ENCODE assay signal across 8 mouse cellular contexts in the genomic region with DNA sequence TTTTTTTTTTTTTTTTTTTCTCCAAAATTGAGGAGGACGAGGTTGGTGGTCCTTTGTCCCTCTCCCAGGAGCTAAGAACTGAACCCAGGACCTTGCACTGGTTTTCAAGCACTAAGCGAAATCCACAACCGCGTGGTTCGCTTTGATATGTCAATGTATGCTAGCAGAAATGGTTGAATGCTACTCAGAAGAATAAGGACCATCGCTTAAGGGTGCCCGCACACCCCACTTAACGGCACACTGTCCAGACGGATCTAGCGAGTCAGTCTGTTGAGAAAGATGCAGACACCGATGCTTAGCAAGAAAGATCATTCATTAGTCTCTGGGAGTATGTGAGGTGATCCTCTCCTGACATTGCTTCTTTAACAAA. TPM values are rescaled to one million over a fixed set of nuclear protein-coding genes. Genes with fewer than 3 reads are reported as not detected.
DNase-seq lines count a peak whose midpoint lies in the region; ATAC-seq and TF ChIP-seq lines count a peak whose summit lies in the region.

No protein-coding gene starts in this region.

- H3K9ac ChIP-seq in kidney, embryonic 15.5 days, result no peak overlapping the region
- H3K9ac ChIP-seq in hindbrain, embryonic 13.5 days, result peak overlapping the region; percentile 68
- peak overlapping the region; percentile 47 for H3K9ac ChIP-seq in midbrain, embryonic 11.5 days (ENCODE audit: low read length)

- peak overlapping the region; percentile 99 for H3K4me3 ChIP-seq in kidney, embryonic 15.5 days (replicated peaks)
- peak overlapping the region; percentile 37 for H3K4me3 ChIP-seq in bone marrow macrophage, adult 2 months (ENCODE audit: insufficient read depth, low read length)
- peak overlapping the region; percentile 97 for H3K4me3 ChIP-seq in hindbrain, embryonic 13.5 days
- H3K4me3 ChIP-seq in midbrain, embryonic 11.5 days (ENCODE audit: low read depth, low read length), result peak overlapping the region; percentile 88

- no peaks in the 10 kb centered on the region for H3K27me3 ChIP-seq in kidney, embryonic 15.5 days
- H3K27me3 ChIP-seq in hindbrain, embryonic 13.5 days, result no peaks in the 10 kb centered on the region
- no peaks in the 10 kb centered on the region for H3K27me3 ChIP-seq in midbrain, embryonic 11.5 days (ENCODE audit: control insufficient read depth, insufficient read depth, low read length)

- peak overlapping the region; percentile 71 for H3K4me2 ChIP-seq in kidney, embryonic 15.5 days
- H3K4me2 ChIP-seq in hindbrain, embryonic 13.5 days, result peak overlapping the region; percentile 70
- H3K4me2 ChIP-seq in midbrain, embryonic 11.5 days, result peak overlapping the region; percentile 48

- DNase-seq in kidney, adult 8-10 months, result no peak
- no peak for DNase-seq in midbrain, embryonic 11.5 days (ENCODE audit: low spot score, missing footprints)
- no peak for DNase-seq in ovary, postnatal 14 days (ENCODE audit: low spot score)
- no peak for DNase-seq in thymus, postnatal 10 days (ENCODE audit: low spot score in 2 of 2)
- DNase-seq in right cerebral cortex, adult 2 months (ENCODE audit: low spot score in 2 of 2), result no peak

- no peak overlapping the region for H3K27ac ChIP-seq in kidney, embryonic 15.5 days
- H3K27ac ChIP-seq in bone marrow macrophage, adult 2 months (ENCODE audit: insufficient read depth, low read depth, low read length), result no peak overlapping the region
- H3K27ac ChIP-seq in hindbrain, embryonic 13.5 days, result peak overlapping the region; percentile 80
- H3K27ac ChIP-seq in midbrain, embryonic 11.5 days (ENCODE audit: low read depth, low read length), result no peak overlapping the region

- peaks cover 21% of the 10 kb centered on the region for H3K36me3 ChIP-seq in kidney, embryonic 15.5 days
- peaks cover 20% of the 10 kb centered on the region for H3K36me3 ChIP-seq in hindbrain, embryonic 13.5 days
- H3K36me3 ChIP-seq in midbrain, embryonic 11.5 days (ENCODE audit: control insufficient read depth, insufficient read depth, low read length), result peaks cover 7% of the 10 kb centered on the region; the same call in 1 of the 2 replicates

- ATAC-seq in kidney, embryonic 15.5 days (replicated peaks; ENCODE audit: low FRiP score), result peak; percentile 27
- peak; percentile 64 for ATAC-seq in hindbrain, embryonic 13.5 days (ENCODE audit: low FRiP score)
- peak; percentile 61 for ATAC-seq in midbrain, embryonic 11.5 days (ENCODE audit: low FRiP score)

- 31% methylated on average over 11 of the region's 11 CpGs for WGBS in kidney, embryonic 15.5 days
- WGBS in hindbrain, embryonic 13.5 days, result 28% methylated on average over 11 of the region's 11 CpGs
- WGBS in midbrain, embryonic 11.5 days, result 26% methylated on average over 11 of the region's 11 CpGs

- no peak for TF ChIP-seq POLR2A in bone marrow macrophage, adult 2 months (IDR thresholded peaks at IDR 0.05; ENCODE audit: borderline replicate concordance, low read depth, low read length)

- no peak for TF ChIP-seq CTCF in bone marrow macrophage, adult 2 months (IDR thresholded peaks at IDR 0.05; ENCODE audit: low read depth, low read length)

- no peaks in the 10 kb centered on the region for H3K9me3 ChIP-seq in kidney, embryonic 15.5 days (replicated peaks)
- H3K9me3 ChIP-seq in hindbrain, embryonic 13.5 days, result no peaks in the 10 kb centered on the region
- H3K9me3 ChIP-seq in midbrain, embryonic 11.5 days (ENCODE audit: control insufficient read depth, low read length), result no peaks in the 10 kb centered on the region

- H3K4me1 ChIP-seq in kidney, embryonic 15.5 days, result peaks cover 16% of the 10 kb centered on the region
- peaks cover 12% of the 10 kb centered on the region for H3K4me1 ChIP-seq in bone marrow macrophage, adult 2 months (ENCODE audit: control insufficient read depth, insufficient read depth, low read length)
- peaks cover 23% of the 10 kb centered on the region for H3K4me1 ChIP-seq in hindbrain, embryonic 13.5 days (replicated peaks)
- peaks cover 8% of the 10 kb centered on the region; the same call in 1 of the 2 replicates for H3K4me1 ChIP-seq in midbrain, embryonic 11.5 days (ENCODE audit: control insufficient read depth, insufficient read depth, low read length)

RNA-seq across cellular contexts. Expression of gene Diexf, which starts 0.4 kb away (rescaled TPM):
- 9.2 and 9.9 TPM in 2 replicates for polyA plus RNA-seq in kidney, embryonic 15.5 days (2015; fragmentation: Nextera tagmentation; extraction: Ambion mirVana)
- polyA plus RNA-seq in bone marrow macrophage, adult 2 months (2012; ENCODE audit: insufficient read depth, insufficient read length, missing spikeins), result 9.8 and 14.3 TPM in 2 replicates
- 7.1 and 7.4 TPM in 2 replicates for polyA plus RNA-seq in hindbrain, embryonic 13.5 days (2015; fragmentation: Nextera tagmentation; extraction: Ambion mirVana)
- 8.5 and 10.7 TPM in 2 replicates for polyA plus RNA-seq in midbrain, embryonic 11.5 days (2014; fragmentation: Nextera tagmentation; extraction: Ambion mirVana)

RNA-seq across cellular contexts. Expression of gene Irf6, which starts 22.5 kb away (rescaled TPM):
- 13.3 and 14.0 TPM in 2 replicates for polyA plus RNA-seq in kidney, embryonic 15.5 days (2015; fragmentation: Nextera tagmentation; extraction: Ambion mirVana)
- not detected in 2 replicates for polyA plus RNA-seq in bone marrow macrophage, adult 2 months (2012; ENCODE audit: insufficient read depth, insufficient read length, missing spikeins)
- 0.62 and 0.82 TPM in 2 replicates for polyA plus RNA-seq in hindbrain, embryonic 13.5 days (2015; fragmentation: Nextera tagmentation; extraction: Ambion mirVana)
- 1.5 and 2.8 TPM in 2 replicates for polyA plus RNA-seq in midbrain, embryonic 11.5 days (2014; fragmentation: Nextera tagmentation; extraction: Ambion mirVana)

RNA-seq across cellular contexts. Expression of gene A130010J15Rik, which starts 37.4 kb away (rescaled TPM):
- 14.2 and 16.3 TPM in 2 replicates for polyA plus RNA-seq in kidney, embryonic 15.5 days (2015; fragmentation: Nextera tagmentation; extraction: Ambion mirVana)
- 3.8 and 4.2 TPM in 2 replicates for polyA plus RNA-seq in bone marrow macrophage, adult 2 months (2012; ENCODE audit: insufficient read depth, insufficient read length, missing spikeins)
- polyA plus RNA-seq in hindbrain, embryonic 13.5 days (2015; fragmentation: Nextera tagmentation; extraction: Ambion mirVana), result 12.9 and 13.5 TPM in 2 replicates
- polyA plus RNA-seq in midbrain, embryonic 11.5 days (2014; fragmentation: Nextera tagmentation; extraction: Ambion mirVana), result 14.9 and 17.9 TPM in 2 replicates

Comparison
In these comparisons a context has a peak if more than half of its experiments do, and no peak if none do; other contexts are left out.
1. H3K4me3 ChIP-seq: peak in every context shown above with its lines; median percentile 99 in kidney, embryonic 15.5 days; 97 in hindbrain, embryonic 13.5 days; 88 in midbrain, embryonic 11.5 days; 37 in bone marrow macrophage, adult 2 months.